Mouse (Mus musculus) thymus, postnatal 14 days (tissue): ENCODE measurements around the gene Lce1f.

ENCODE experiments used
- DNase-seq: peaks from one replicate; pipeline ENCODE4 v3.0.0; 2021

Lce1f gene

GRCm38 (mm10) chr3:92720250-92720649, at the start of gene Lce1f:
Gene Lce1f, minus strand, starts transcription at chr3:92720350.
- DNase-seq = no peak

GRCm38 (mm10) chr3:92764965-92765364, 44.8 kb upstream of the Lce1f start, which contains the start of gene Lce1h:
Gene Lce1h, minus strand, starts transcription at chr3:92765065.
- no peak for DNase-seq

- DNase-seq = no peak
Measured at GRCm38 (mm10) chr3:92753197-92753596, 33.0 kb upstream of the Lce1f start.

GRCm38 (mm10) chr3:92752238-92752637, 32.1 kb upstream of the Lce1f start, which contains the start of gene Lce1g:
Gene Lce1g, minus strand, starts transcription at chr3:92752338.
- DNase-seq = no peak

GRCm38 (mm10) chr3:92738996-92739395, 18.8 kb upstream of the Lce1f start, which contains the start of gene Gm38119:
Gene Gm38119, minus strand, starts transcription at chr3:92739096.
- no peak for DNase-seq

GRCm38 (mm10) chr3:92722631-92723030, 2.5 kb upstream of the Lce1f start:
- DNase-seq = no peak

- no peak for DNase-seq
Measured at GRCm38 (mm10) chr3:92715122-92715521, 5.0 kb downstream of the Lce1f start.

- no peak for DNase-seq
Measured at GRCm38 (mm10) chr3:92708974-92709373, 11.2 kb downstream of the Lce1f start, which contains the start of gene Lce1e. Gene Lce1e, minus strand, starts transcription at chr3:92709074.

- no peak for DNase-seq
Measured at GRCm38 (mm10) chr3:92694613-92695012, 25.5 kb downstream of the Lce1f start.

GRCm38 (mm10) chr3:92691688-92692087, 28.5 kb downstream of the Lce1f start:
- DNase-seq = no peak

- peak; percentile 32 for DNase-seq
Measured at GRCm38 (mm10) chr3:92689154-92689553, 31.0 kb downstream of the Lce1f start.

GRCm38 (mm10) chr3:92687110-92687509, 33.0 kb downstream of the Lce1f start, which contains the start of gene Lce1d:
Gene Lce1d, minus strand, starts transcription at chr3:92687210.
- no peak for DNase-seq

- no peak for DNase-seq
Measured at GRCm38 (mm10) chr3:92678947-92679346, 41.2 kb downstream of the Lce1f start, which contains the start of gene Lce1c. Gene Lce1c, plus strand, starts transcription at chr3:92679247.

- no peak for DNase-seq
Measured at GRCm38 (mm10) chr3:92670215-92670614, 49.9 kb downstream of the Lce1f start, which contains the start of gene Lce1a2. Gene Lce1a2, minus strand, starts transcription at chr3:92670315.
